Mouse (Mus musculus): ENCODE measurements around the gene Rpl24. TPM values are rescaled to one million over a fixed set of nuclear protein-coding genes. Genes with fewer than 3 reads are reported as not detected.

Gene Rpl24
- polyA plus RNA-seq, 1 experiment: 128 TPM

DNA sequence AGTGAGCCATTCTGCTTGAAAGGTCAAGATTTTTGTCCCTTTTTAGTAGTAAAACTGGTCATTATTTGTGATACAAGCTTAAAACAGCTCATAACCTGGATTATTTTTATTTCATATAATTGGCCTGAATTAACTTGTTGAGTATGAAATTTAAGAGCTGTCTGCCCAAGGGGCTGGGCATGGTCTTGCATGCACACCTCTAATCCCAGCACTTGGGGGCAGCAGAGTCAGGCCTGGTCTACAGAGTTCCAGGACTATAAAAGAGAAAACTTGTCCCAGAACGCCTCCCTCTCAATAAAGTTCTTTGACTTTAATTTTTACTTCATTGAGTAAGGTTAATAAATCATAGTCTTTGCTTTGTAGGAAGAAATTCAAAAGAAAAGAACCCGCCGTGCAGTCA, 3.1 kb downstream of the Rpl24 start:
- WGBS: 64% methylated on average over 3 of the region's 3 CpGs
- DNase-seq (ENCODE audit: low read depth, low spot score): no peak

DNA sequence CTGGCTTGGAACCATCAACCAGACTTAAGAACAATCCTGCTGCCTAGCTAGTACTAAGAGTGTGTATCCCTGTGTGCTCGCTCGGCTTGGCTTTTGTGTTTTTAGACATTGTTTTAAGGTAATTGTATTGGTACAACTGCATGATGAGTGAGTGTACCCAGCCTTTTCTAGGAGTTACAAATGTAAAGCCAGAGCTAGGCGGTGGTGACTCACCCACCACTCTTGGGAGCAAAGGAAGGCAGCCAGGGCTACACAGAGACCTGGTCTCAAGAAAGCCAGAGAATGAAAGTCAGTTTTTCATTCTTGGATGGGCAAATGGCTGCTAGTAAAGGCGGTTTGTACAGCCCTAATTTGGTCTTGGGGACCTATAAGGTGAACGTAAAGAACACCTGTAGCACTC, 4.3 kb downstream of the Rpl24 start:
- no peak for DNase-seq (ENCODE audit: low read depth, low spot score)
- WGBS: 89% methylated on average over 5 of the region's 5 CpGs

DNA sequence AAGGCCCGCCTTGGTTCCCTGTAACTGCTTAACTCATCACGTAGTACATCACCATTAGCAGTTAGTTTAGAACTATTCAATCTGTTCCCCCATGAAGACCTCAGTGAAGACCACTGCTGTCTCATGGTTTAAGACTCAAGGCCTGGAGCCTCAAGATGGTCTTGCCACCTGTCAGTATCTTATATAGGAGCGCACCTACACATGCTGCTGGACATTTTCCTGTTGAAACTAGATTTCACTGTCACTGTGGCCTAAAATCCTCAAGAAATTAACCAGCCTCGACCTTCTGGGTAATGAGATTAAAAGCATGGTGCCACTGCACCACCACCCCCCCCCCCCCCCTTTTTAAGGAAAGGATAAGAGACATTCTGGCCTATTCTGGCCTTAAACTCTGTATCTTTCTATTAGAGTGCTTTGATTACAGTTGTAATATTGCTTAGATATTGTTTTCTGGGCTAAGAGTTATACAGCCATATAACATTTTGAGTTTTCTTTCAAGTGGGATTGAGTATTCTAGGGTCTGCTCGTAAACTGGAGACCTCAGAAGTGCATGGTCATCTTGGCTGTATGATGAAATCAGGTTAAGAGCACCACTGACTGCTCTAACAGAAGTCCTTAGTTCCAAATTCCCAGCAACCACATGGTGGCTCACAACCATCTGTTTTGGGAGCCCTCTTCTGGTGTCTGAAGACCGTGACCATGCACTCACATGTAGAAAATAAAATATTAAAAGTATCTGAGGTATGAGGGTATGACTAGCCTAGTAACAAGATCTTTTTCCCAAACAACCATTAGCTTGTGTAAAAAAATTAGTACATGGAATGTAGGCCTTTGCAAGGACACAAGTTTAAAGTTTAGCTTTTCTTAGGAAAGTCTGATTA, 5.9 kb downstream of the Rpl24 start:
- WGBS: 77% methylated on average over 6 of the region's 6 CpGs
- no peak for DNase-seq (ENCODE audit: low read depth, low spot score)

DNA sequence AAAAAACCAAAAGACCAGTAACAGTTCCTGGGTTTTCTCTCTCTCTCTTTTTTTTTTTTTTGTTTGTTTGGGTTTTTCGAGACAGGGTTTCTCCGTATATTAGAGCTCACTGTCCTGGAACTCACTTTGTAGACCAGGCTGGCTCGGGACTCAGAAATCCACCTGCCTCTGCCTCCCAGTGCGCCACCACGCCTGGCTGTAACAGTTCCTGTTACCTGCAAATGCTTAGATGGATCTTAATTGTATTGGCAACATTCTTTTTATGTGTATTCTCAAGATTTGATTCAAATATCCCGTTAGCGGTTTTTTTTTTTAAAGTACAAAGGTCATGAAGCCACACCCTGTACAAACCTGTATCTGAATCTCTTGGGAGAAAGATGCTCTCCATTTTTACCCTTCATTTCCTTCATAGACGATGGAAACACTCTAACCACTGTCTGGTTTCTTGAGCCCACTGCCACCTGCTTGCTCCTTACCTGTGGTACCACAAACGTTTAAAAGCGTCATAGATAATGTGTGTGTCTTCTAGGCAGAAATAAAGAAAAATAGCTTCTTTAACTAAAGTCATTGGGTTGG, 6.6 kb downstream of the Rpl24 start:
- DNase-seq (ENCODE audit: low read depth, low spot score): no peak
- WGBS: 28% methylated on average over 10 of the region's 10 CpGs

DNA sequence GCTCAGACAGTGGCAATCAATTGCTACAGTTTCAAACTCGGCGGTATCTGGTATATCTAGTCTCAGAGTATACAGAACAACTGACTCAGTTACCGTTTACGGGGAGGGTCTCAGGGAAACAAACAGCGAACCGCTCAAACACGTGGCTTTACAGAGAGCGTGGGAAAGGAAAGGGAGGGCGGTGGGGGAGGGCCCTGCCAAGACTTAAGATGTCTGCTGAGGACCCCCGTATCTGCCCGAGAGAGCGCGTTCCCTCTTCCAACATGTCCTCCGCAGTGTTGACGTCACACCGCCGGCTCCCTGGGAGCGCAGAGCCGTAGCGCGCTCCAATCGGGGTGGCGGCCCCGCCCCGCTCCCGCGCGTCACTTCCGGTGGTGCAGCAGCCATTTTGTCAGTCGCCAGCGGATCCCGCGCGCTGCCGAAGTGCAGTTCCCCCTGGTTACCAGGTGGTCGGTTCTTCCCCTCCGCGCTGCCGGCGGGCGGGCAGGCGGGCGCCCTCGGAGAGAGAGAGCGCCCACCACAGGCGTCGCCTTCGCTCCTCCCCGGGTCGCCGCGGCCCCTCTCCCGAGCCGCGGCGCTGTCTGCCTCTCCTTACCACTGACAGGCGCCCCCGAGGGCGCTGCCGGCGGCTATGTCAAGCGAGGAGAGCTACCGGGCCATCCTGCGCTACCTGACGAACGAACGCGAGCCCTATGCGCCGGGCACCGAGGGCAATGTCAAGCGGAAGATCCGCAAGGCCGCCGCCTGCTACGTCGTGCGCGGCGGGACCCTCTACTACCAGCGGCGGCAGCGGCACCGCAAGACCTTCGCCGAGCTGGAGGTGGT, 7.6 kb downstream of the Rpl24 start, which contains the start of gene Zbtb11:
Gene Zbtb11 (plus strand): TSS at position 453 of the 825 bp plus-strand sequence.
- peak; percentile 82 for DNase-seq (ENCODE audit: low read depth, low spot score)
- under 1% methylated on average over 85 of the region's 86 CpGs for WGBS

DNA sequence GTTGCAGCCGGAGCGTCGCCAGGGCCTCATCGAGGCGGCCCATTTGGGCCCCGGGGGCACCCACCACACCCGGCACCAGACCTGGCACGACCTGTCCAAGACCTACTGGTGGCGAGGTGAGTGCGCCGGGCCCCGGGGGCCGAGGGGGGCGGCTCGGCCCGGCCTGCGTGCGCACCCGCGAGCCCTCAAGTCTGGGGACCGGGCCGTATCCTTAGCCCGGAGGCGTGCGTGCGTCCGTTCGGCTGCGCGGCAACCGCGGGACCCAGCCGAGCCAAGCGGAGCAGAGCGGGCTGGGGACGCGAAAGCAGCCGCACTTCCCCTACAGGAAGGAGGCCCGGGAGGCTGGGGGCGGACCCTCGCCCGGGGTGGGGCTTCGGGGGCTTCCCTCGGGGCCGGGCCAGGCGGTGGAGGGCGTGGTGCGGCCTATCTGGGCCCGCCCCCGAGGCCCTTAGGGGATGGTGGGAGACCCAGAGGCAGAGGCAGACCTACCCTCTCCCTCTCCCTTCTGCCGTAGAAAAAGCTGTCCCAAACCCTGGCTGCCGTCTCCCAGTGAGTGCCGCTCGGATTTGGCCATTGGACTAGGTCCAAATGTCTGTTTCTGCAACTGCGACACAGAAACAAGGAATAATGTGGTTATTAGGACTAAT, 8.3 kb downstream of the Rpl24 start:
- WGBS: under 1% methylated on average over 55 of the region's 55 CpGs
- DNase-seq (ENCODE audit: low read depth, low spot score): no peak

DNA sequence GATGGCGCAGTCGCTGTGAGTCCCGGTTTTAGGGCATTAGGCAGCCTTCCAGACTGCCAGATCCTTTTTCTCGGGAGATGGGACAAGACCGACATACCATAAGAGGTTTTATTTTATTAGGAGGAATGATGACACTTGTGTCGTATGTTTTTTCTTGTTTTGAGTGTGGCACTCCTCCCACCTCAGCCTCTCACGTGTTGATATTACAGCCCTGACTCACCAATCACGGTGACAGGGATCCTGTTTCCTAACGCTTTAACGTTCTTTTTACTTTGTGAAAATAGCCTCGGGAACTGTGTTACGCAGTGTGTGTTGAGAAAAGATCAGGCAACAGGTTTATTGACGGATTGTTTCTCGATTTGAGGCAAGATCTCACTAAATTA, 8.8 kb downstream of the Rpl24 start:
- no peak for DNase-seq (ENCODE audit: low read depth, low spot score)
- WGBS: 2% methylated on average over 14 of the region's 14 CpGs

DNA sequence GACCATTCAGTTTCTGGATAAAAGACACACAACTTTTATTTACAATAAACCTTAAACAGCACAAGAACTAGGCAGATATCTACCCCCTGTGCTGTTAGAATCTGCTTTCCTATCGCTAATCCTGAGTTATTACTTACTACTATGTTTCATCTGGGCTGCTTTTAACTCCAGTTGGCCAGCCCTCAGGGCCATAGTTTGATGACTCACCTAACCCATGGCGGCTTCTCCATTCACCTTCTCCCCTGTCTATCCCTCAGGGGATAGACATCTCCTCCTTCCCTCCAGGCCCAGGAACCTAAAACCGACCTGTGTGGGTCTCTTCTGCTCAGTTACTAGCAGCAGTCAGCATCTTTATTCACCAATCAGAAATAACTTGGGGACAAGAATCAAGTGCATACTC, 19.9 kb downstream of the Rpl24 start:
- DNase-seq (ENCODE audit: low read depth, low spot score): no peak
- 90% methylated on average over 3 of the region's 3 CpGs for WGBS

DNA sequence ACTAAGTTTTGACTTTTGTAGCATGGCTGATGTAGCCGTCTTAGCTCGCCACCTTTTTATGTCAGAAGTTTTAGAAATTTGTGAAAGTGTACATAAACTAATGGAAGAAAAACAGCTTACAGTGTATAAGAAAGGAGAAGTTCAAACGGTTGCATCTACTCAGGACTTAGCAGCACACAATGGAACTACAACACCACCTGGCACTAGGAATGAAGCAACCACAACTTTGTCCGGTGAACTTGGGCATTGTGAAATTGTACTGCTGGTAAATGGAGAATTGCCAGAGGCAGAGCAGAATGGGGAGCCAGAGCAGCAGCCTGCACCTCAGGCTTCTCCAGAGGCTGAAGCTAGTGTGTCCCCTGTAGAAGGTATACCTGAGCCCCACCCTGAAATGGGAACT, 24.2 kb downstream of the Rpl24 start:
- DNase-seq (ENCODE audit: low read depth, low spot score): no peak
- WGBS: 91% methylated on average over 4 of the region's 4 CpGs

DNA sequence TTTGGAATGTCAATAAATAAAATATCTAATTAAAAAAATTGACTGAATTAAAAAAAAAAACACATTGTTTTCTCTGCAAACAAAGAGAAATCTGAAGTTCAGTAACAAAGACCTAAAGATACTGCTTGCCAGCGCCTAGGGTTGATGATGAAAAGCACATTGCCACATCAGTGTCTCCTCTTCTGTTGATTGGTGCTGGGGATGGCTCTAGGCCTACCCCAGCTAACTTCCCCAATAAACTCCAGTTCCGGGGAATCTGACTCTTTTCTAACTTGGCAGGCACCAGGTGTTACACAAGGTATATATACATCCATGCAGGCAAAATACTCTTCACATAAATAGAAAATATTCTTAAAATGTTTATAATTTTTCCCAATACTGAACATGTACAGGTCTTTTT, 28.2 kb downstream of the Rpl24 start:
- 86% methylated on average over 2 of the region's 2 CpGs for WGBS
- DNase-seq (ENCODE audit: low read depth, low spot score): no peak

DNA sequence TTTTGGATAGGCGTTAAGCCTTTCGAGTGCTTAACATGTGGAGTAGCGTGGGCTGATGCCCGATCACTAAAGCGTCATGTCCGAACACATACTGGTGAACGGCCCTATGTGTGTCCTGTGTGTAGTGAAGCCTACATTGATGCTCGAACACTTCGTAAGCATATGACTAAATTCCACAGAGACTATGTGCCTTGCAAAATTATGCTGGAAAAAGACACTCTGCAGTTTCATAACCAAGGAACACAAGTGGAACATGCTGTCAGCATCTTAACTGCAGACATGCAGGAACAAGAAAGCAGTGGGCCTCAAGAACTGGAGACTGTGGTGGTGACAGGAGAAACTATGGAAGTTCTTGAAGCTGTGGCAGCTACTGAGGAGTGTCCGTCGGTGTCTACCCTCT, 40.7 kb downstream of the Rpl24 start:
- no peak for DNase-seq (ENCODE audit: low read depth, low spot score)
- 90% methylated on average over 11 of the region's 11 CpGs for WGBS

DNA sequence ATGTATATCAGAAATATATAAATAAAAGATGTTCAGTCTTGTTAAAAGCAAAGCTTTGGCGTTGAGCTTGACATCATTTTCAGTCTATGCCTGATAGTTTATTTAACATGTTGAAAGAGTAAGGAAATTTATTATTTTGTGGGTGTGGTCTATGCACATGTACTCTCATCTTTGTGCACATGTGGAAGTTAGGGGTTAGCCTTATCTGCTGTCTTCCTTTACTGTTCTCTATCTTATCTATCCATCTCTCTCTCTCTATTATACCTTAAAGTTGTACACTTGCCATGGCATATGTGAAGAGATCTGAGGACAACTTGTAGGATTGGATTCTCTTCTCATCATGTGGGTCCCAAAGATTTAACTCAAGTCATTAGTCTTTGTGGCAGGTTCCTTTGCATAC, 42.8 kb downstream of the Rpl24 start:
- no peak for DNase-seq (ENCODE audit: low read depth, low spot score)
- WGBS: 79% methylated on average over 1 of the region's 1 CpGs

DNA sequence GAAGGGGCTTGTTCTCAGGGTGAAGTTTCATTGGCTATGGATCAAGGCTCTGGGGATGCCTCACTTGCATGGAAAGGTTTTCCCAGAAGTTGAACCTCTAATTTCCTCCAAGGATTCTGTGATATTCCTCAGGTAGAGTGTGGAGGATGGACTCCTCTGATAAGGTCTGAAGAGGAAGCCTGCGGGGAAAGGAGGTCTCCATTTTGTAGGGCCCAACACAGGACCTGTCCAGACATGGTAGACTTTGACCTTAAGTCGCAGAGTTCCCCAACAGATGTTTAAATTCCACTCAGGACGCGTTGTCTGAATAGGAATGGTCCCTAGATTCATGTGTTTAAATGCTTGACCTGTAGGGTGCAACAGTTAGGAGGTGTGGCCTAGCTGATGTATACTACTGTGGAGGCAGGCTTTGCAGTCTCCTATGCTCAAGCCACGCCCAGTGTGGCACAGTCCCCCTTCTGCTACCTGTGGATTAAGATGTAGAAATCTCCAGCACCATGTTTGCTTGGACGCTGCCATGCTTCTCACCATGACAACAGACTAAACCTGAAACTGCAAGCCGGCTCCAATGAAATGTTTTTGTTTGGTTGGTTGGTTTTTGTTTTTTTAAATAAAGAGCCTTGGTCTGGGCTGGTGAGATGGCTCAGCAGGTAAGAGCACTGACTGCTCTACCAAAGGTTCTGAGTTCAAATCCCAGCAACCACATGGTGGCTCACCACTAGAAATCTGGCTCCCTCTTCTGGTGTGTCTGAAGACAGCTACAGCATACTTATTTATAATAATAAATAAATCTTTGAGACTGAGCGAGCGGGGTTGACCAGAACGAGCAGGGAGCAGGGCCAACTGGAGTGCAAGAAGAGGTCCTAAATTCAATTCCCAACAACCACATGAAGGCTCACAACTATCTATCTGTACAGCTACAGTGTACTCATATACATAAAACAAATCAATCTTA, 47.0 kb downstream of the Rpl24 start:
- 90% methylated on average over 10 of the region's 10 CpGs for WGBS
- no peak for DNase-seq (ENCODE audit: low read depth, low spot score)

DNA sequence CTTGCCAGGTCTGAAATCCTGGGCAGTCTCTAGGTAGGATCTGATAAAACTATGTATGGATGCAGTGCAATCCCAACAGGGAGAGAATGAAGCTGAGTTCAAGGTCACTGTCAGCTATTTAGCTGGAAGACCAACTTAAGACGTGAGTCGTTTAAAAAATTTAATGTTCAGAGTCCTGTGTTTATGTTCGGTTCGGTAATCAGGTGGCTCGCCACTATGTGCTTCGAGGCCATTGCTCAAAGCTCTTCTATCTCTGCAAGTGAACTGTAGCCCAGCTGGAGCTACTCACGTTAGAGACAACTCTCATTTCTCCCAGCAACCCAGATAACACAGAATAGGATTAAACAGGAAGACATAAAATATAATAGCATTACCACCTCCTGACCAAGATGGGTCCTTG, 48.0 kb downstream of the Rpl24 start:
- DNase-seq (ENCODE audit: low read depth, low spot score): no peak
- 58% methylated on average over 7 of the region's 7 CpGs for WGBS

DNA sequence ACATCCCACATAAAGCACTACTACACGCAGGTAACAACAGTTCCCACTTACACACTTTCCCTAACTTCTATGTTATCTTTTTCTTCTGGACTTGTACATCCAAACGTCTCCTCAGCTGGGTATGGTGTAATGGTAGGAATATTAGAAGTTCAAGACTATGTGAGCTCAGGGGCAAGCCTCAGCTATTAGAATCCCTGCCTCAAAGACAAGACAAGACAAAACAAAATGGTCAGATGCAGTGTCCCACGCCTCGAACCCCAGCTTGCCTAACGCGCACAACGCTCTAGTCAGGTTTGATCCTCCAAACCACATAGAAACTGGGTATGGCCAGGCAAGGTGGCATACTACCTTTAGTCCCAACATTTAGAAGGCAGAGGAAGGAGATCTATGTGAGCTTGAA, 53.6 kb downstream of the Rpl24 start:
- 93% methylated on average over 7 of the region's 7 CpGs for WGBS
- no peak for DNase-seq (ENCODE audit: low read depth, low spot score)

Measured in large intestine, adult 2 months (tissue).